Mouse (Mus musculus) ES-Bruce4 (cell line): ENCODE data around the gene Ankrd34a. TPM values are rescaled to one million over a fixed set of nuclear protein-coding genes. Genes with fewer than 3 reads are reported as not detected.
"Not testable (repeated sequence)": the region's sequence is repeated elsewhere in the genome, so short reads cannot be mapped to it uniquely, and the experiment has no call there.

Experiments used
- H3K27ac ChIP-seq: 2 replicates; pipeline ENCODE4 v1.5.1; 2012; ENCODE audit warnings: low read length, inconsistent platforms; ENCODE audit not compliant: insufficient read depth
- H3K27me3 ChIP-seq: 2 replicates; pipeline ENCODE4 v1.6.1; 2012; ENCODE audit warnings: mild to moderate bottlenecking, low read length, inconsistent platforms; ENCODE audit not compliant: control insufficient read depth, poor library complexity, insufficient read depth, severe bottlenecking
- H3K36me3 ChIP-seq: 2 replicates; pipeline ENCODE4 v1.6.1; 2012; ENCODE audit warnings: inconsistent platforms, mild to moderate bottlenecking, low read length, moderate library complexity; ENCODE audit not compliant: control insufficient read depth, poor library complexity, insufficient read depth, severe bottlenecking
- H3K4me1 ChIP-seq: one replicate; pipeline ENCODE4 v1.8.1; 2011; ENCODE audit warnings: low read length; ENCODE audit not compliant: control insufficient read depth, insufficient read depth
- H3K4me3 ChIP-seq: 2 replicates; pipeline ENCODE4 v1.5.1; 2011; ENCODE audit warnings: low read depth, mild to moderate bottlenecking, low read length
- H3K9ac ChIP-seq: 2 replicates; pipeline ENCODE4 v1.6.1; 2012; ENCODE audit warnings: low read depth, mild to moderate bottlenecking, inconsistent platforms; ENCODE audit not compliant: poor library complexity, severe bottlenecking
- H3K9me3 ChIP-seq: replicated peaks from 2 replicates; pipeline ENCODE4 v1.6.1; 2012; ENCODE audit warnings: mild to moderate bottlenecking, low read length, inconsistent platforms; ENCODE audit not compliant: control insufficient read depth, poor library complexity, insufficient read depth, severe bottlenecking
- CTCF ChIP-seq: IDR thresholded peaks from one replicate; pipeline ENCODE4 v1.8.1; 2011; ENCODE audit warnings: low read depth, low read length
- EP300 ChIP-seq: IDR thresholded peaks from 2 replicates; pipeline ENCODE4 v1.6.1; 2011; ENCODE audit warnings: low read depth, low read length; ENCODE audit not compliant: insufficient read depth
- POLR2A ChIP-seq: IDR thresholded peaks from one replicate; pipeline ENCODE4 v1.8.1; 2011; ENCODE audit warnings: low read length; ENCODE audit not compliant: insufficient read depth
- polyA plus RNA-seq: library from polyadenylated mRNA; stranded (reverse); fragments of >200 nt; gene quantifications from 2 replicates; pipeline ENCODE4 v1.2.4, GENCODE M21; 2011; ENCODE audit warnings: low read depth; ENCODE audit not compliant: missing spikeins, insufficient read depth, insufficient read length

The Ankrd34a gene
- polyA plus RNA-seq, 1 experiment = 0.31 TPM

DNA sequence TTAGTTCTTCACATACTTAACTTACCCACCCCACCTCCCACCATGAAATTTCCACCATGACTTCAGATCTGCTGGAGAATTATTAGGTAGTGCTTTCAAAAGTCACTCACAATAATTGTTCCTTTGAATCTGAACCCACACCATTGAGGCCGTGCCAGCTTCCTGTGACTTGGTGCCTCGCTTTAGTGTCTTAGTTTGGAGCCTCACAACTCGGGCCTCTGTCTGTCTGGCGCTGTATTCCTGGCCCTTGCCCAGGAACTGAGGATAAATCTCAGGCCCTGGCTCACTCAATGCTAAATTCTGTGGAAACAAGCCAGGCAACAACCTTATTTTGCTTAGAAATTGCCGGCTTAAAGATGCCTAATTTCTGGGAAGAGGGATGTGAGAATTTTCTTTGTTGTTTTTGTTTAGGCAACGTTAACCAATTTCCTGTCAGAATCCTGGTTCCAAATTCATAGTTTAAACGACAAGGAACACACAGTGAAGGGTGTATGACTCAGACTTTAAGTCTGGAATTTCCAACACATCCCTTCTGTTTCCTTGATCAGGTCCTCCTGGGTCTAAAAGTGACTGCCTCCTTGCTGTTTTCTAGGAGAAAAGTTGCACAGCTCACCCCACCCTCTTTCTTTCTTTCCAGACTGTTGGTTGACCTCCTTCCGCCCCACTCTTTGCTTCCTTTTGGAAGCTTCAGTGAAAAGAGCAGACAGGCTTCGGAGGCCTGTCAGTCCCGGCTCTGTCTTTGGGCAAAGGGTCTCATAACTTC is 5.7 kb downstream of the Ankrd34a start:
- Histone ChIP-seq H3K9ac (no peak overlapping the region), H3K9me3 (no peaks in the 10 kb centered on the region), H3K4me3 (no peak overlapping the region), H3K4me1 (no peaks in the 10 kb centered on the region), H3K27ac (no peak overlapping the region), H3K36me3 (no peaks in the 10 kb centered on the region), H3K27me3 (no peaks in the 10 kb centered on the region)
- no peak for TF ChIP-seq POLR2A
- no peak for TF ChIP-seq EP300
- TF ChIP-seq CTCF = no peak

DNA sequence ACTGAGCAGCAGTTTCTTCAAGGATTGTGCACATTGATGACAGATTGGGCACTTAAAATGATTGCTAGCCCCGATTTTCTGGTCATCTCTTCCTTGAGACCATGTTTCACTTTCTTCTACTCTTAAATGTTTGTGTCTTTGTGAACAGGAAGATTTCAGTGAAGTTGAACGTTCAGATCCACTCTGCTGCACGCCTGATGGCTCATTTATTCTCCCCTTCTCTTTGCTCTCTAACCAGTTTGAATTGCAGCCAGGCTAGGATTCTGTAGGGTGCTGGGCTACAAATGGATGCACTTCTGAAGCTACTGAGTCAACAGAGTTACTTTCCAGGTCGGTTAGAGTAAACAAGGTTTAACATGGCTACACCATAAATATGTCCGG is 6.3 kb downstream of the Ankrd34a start:
- TF ChIP-seq CTCF (no peak), EP300 (no peak), POLR2A (no peak)
- Histone ChIP-seq H3K36me3 (no peaks in the 10 kb centered on the region), H3K27ac (no peak overlapping the region), H3K27me3 (no peaks in the 10 kb centered on the region), H3K4me1 (no peaks in the 10 kb centered on the region), H3K9ac (no peak overlapping the region), H3K9me3 (no peaks in the 10 kb centered on the region), H3K4me3 (no peak overlapping the region)

DNA sequence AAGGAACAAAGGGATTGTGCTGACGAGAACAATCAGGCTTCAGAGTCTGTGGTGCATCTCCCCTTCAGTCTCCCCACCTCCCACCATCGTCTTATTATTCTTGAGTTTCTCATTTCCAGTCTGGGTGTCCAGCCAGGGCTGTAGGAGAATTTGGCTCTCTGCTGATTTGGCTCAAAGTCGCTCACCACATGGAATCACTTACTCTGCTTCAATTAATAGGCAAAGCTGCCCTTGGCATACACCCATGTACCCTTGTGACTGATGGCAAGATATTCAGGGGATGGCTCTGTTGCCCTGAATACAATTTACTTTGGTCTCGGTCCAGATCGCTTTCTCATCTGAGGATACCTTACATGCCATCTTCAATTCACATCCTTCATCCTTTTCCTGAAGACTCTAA is 6.9 kb downstream of the Ankrd34a start:
- Histone ChIP-seq H3K9me3 (no peaks in the 10 kb centered on the region), H3K27ac (no peak overlapping the region), H3K27me3 (no peaks in the 10 kb centered on the region), H3K4me1 (no peaks in the 10 kb centered on the region), H3K36me3 (no peaks in the 10 kb centered on the region), H3K4me3 (no peak overlapping the region), H3K9ac (no peak overlapping the region)
- TF ChIP-seq CTCF (no peak), EP300 (no peak), POLR2A (no peak)

DNA sequence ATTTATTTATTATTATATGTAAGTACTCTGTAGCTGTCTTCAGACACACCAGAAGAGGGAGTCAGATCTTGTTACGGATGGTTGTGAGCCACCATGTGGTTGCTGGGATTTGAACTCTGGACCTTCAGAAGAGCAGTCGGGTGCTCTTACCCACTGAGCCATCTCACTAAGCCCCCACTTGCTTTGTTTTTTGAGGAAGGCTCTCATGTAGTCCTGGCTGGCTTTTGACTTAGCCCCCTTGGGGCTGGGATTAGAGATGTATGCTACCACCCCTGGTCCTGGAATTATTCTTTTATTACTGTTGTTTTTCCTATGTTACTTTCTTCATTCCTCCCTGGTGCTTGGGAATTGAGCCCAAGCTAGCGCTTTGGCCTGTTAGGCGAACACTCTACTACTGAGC is 9.6 kb downstream of the Ankrd34a start:
- H3K9ac ChIP-seq, H3K4me3 ChIP-seq, H3K4me1 ChIP-seq, H3K36me3 ChIP-seq, H3K27ac ChIP-seq, H3K9me3 ChIP-seq, H3K27me3 ChIP-seq: not testable (repeated sequence)

DNA sequence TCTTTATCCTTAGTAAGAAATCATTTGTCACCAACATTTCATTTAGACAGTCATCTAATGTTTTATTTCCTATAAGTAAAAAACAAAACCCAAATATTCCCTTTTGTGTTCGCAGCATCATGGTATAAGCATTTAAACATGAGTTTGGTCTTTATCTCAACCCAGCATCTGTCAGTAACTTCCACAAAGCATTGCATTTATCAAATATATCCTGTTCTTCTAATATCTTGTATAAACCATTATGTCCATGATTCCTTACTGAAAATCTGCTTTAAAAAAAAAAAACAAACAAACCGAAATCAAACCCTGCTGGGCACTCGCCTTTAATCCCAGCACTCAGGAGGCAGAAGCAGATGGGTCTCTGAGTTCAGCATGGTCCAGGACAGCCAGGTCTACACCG is 10.2 kb downstream of the Ankrd34a start:
- no peaks in the 10 kb centered on the region for H3K9me3 ChIP-seq
- no peaks in the 10 kb centered on the region for H3K36me3 ChIP-seq
- no peak for TF ChIP-seq EP300
- TF ChIP-seq POLR2A = no peak
- no peak for TF ChIP-seq CTCF

DNA sequence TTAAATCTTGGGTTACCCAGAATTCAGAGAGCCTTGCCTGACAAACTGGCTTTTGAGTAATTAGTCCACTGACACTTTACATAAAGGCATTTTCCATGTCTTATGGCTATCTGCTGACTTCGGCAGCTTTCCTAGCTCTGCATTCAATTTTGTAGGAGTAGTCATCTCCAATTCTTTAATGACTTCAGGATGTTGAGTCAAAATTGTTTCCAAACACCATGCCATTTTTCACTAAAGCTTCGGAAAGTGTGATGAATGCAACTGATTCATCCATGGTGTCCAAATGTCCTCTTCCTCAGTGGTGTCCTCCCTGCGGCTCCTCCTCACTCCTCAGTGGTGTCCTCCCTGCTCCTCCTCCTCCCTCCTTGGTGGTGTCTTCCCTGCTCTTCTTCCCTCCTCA is 21.5 kb downstream of the Ankrd34a start:
- Histone ChIP-seq H3K9ac (no peak overlapping the region), H3K4me3 (no peak overlapping the region), H3K4me1 (no peaks in the 10 kb centered on the region), H3K27me3 (no peaks in the 10 kb centered on the region), H3K27ac (no peak overlapping the region), H3K9me3 (no peaks in the 10 kb centered on the region), H3K36me3 (peaks cover 5% of the 10 kb centered on the region)
- TF ChIP-seq POLR2A = no peak
- TF ChIP-seq CTCF = no peak
- TF ChIP-seq EP300 = no peak

More for the DNA sequence above, 10.2 kb downstream of the Ankrd34a start:
- no peak overlapping the region for H3K27ac ChIP-seq
- no peaks in the 10 kb centered on the region for H3K4me1 ChIP-seq
- H3K4me3 ChIP-seq = no peak overlapping the region
- H3K27me3 ChIP-seq = no peaks in the 10 kb centered on the region
- H3K9ac ChIP-seq = no peak overlapping the region
